Mouse (Mus musculus) c-Kit-negative CD71-positive TER-119-positive erythroid progenitor cells, embryonic 14.5 days (primary cell): ENCODE results near the gene Inpp4b.

Experiments used
- DNase-seq: peaks from one replicate; pipeline ENCODE4 v3.0.0-alpha.2; 2013; ENCODE audit warnings: low read depth, low spot score

Inpp4b gene

GRCm38 (mm10) chr8:81342236-81342998 is at the start of gene Inpp4b:
TSS of gene Inpp4b (plus strand) at chr8:81342556.
- DNase-seq = no peak

- DNase-seq = no peak
Measured at GRCm38 (mm10) chr8:81335250-81335649, 7.1 kb upstream of the Inpp4b start.

GRCm38 (mm10) chr8:81341191-81341590 is 1.2 kb upstream of the Inpp4b start:
- DNase-seq = no peak

GRCm38 (mm10) chr8:81341591-81342235 is 643 bp upstream of the Inpp4b start:
- no peak for DNase-seq

GRCm38 (mm10) chr8:81342999-81343302 is 595 bp downstream of the Inpp4b start:
- DNase-seq = no peak

GRCm38 (mm10) chr8:81345170-81345697 is 2.9 kb downstream of the Inpp4b start:
- no peak for DNase-seq

- peak; percentile 20 for DNase-seq
Measured at GRCm38 (mm10) chr8:81349452-81349851, 7.1 kb downstream of the Inpp4b start.

- no peak for DNase-seq
Measured at GRCm38 (mm10) chr8:81353460-81353859, 11.1 kb downstream of the Inpp4b start.

GRCm38 (mm10) chr8:81358108-81358507 is 15.8 kb downstream of the Inpp4b start:
- no peak for DNase-seq

- DNase-seq = no peak
Measured at GRCm38 (mm10) chr8:81360518-81360917, 18.2 kb downstream of the Inpp4b start.

- no peak for DNase-seq
Measured at GRCm38 (mm10) chr8:81361162-81361561, 18.8 kb downstream of the Inpp4b start.

- no peak for DNase-seq
Measured at GRCm38 (mm10) chr8:81370607-81371006, 28.3 kb downstream of the Inpp4b start.

- DNase-seq = no peak
Measured at GRCm38 (mm10) chr8:81371844-81372243, 29.5 kb downstream of the Inpp4b start.

GRCm38 (mm10) chr8:81374877-81375475 is 32.6 kb downstream of the Inpp4b start:
- DNase-seq = no peak

GRCm38 (mm10) chr8:81388953-81389352 is 46.6 kb downstream of the Inpp4b start:
- no peak for DNase-seq

- no peak for DNase-seq
Measured at GRCm38 (mm10) chr8:81399071-81399470, 56.7 kb downstream of the Inpp4b start.

GRCm38 (mm10) chr8:81399501-81399900 is 57.1 kb downstream of the Inpp4b start:
- no peak for DNase-seq

GRCm38 (mm10) chr8:81412707-81413106 is 70.4 kb downstream of the Inpp4b start:
- DNase-seq = no peak

- no peak for DNase-seq
Measured at GRCm38 (mm10) chr8:81443957-81444356, 101.6 kb downstream of the Inpp4b start.

GRCm38 (mm10) chr8:81449798-81450197 is 107.4 kb downstream of the Inpp4b start:
- DNase-seq = no peak

- no peak for DNase-seq
Measured at GRCm38 (mm10) chr8:81452082-81452481, 109.7 kb downstream of the Inpp4b start.

- DNase-seq = no peak
Measured at GRCm38 (mm10) chr8:81454830-81455229, 112.5 kb downstream of the Inpp4b start.

GRCm38 (mm10) chr8:81463762-81464161 is 121.4 kb downstream of the Inpp4b start:
- no peak for DNase-seq
